Mouse (Mus musculus) embryonic facial prominence, embryonic 13.5 days (tissue): ENCODE data around the gene Safb2. TPM values are rescaled to one million over a fixed set of nuclear protein-coding genes. Genes with fewer than 3 reads are reported as not detected.

ENCODE experiments used
- ATAC-seq: fragments of 200-750 bp; cut with Nextera tagmentation; 2 replicates; pipeline ENCODE4 v1.8.0; 2017; ENCODE audit warnings: low read depth; ENCODE audit not compliant: insufficient number of reproducible peaks, insufficient read depth, low FRiP score, low TSS enrichment
- H3K27ac ChIP-seq: fragments of 300-500 bp; sonication (generic); 2 replicates; pipeline ENCODE4 v1.5.1; 2015; ENCODE audit warnings: moderate library complexity, mild to moderate bottlenecking, inconsistent platforms
- H3K27me3 ChIP-seq: fragments of 300-500 bp; sonication (generic); 2 replicates; pipeline ENCODE4 v1.6.1; 2015; ENCODE audit warnings: mild to moderate bottlenecking, inconsistent platforms
- H3K36me3 ChIP-seq: fragments of 300-500 bp; sonication (generic); 2 replicates; pipeline ENCODE4 v1.6.1; 2015; ENCODE audit warnings: mild to moderate bottlenecking, inconsistent platforms
- H3K4me1 ChIP-seq: fragments of 300-500 bp; sonication (generic); 2 replicates; pipeline ENCODE4 v1.6.1; 2015; ENCODE audit warnings: inconsistent platforms
- H3K4me2 ChIP-seq: fragments of 300-500 bp; sonication (generic); 2 replicates; pipeline ENCODE4 v1.6.1; 2015; ENCODE audit warnings: moderate library complexity, mild to moderate bottlenecking, inconsistent platforms
- H3K4me3 ChIP-seq: fragments of 300-500 bp; sonication (generic); 2 replicates; pipeline ENCODE4 v1.5.1; 2015; ENCODE audit warnings: mild to moderate bottlenecking, inconsistent platforms
- H3K9ac ChIP-seq: fragments of 300-500 bp; sonication (generic); 2 replicates; pipeline ENCODE4 v1.6.1; 2015; ENCODE audit warnings: mild to moderate bottlenecking, inconsistent platforms
- H3K9me3 ChIP-seq: fragments of 300-500 bp; sonication (generic); 2 replicates; pipeline ENCODE4 v1.6.1; 2016; ENCODE audit warnings: inconsistent platforms
- WGBS: fragments of 180-500 bp; shearing (Covaris S2); methylation state at CpG from one replicate; pipeline ENCODE4 v1.1.7; 2015; ENCODE audit warnings: mixed read lengths; 5-methylcytosine and 5-hydroxymethylcytosine counted together
- polyA plus RNA-seq: library from polyadenylated mRNA; unstranded; fragments of >200 nt; fragmentation: Nextera tagmentation; extraction: Ambion mirVana; gene quantifications from 2 replicates; pipeline ENCODE4 v1.2.1, GENCODE M21; 2015

Gene Safb2
- polyA plus RNA-seq, 1 experiment from 2014 or later, result 97.6 TPM

DNA sequence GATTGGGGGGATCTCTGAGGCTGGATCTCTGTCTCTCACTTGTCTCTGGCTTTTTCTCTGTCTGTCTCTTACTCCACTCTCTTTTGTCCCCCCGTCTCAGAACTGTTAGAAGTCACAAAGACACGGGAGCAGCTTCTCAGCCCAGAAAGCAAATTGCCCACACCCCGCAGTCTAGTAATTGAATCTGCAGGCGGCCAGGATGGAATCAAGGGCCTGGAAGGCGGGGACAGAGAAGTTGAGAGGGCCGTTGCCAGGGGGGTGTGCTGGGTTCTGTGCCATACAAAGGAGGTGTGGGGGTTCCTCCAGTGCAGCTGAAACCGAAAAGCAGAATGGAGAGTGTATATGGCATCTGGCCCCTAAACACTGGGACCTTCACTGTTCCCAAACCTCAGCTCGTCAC, 41.6 kb downstream of the Safb2 start:
- 42% methylated on average over 8 of the region's 8 CpGs for WGBS
- no peak for ATAC-seq
- Histone ChIP-seq H3K27me3 (no peaks in the 10 kb centered on the region), H3K9me3 (no peaks in the 10 kb centered on the region), H3K4me2 (no peak overlapping the region), H3K27ac (no peak overlapping the region), H3K4me1 (peaks cover 11% of the 10 kb centered on the region; the same call in 1 of the 2 replicates), H3K36me3 (no peaks in the 10 kb centered on the region), H3K9ac (no peak overlapping the region), H3K4me3 (no peak overlapping the region)

GRCm38 (mm10) chr17:56540562-56540975, 43.8 kb downstream of the Safb2 start:
- Histone ChIP-seq H3K9me3 (no peaks in the 10 kb centered on the region), H3K27ac (no peak overlapping the region), H3K4me3 (no peak overlapping the region), H3K36me3 (no peaks in the 10 kb centered on the region), H3K4me1 (peaks cover 6% of the 10 kb centered on the region; the same call in 1 of the 2 replicates), H3K27me3 (no peaks in the 10 kb centered on the region), H3K4me2 (no peak overlapping the region), H3K9ac (no peak overlapping the region)
- ATAC-seq, result peak; percentile 66; the same call in 1 of the 2 replicates
- 31% methylated on average over 6 of the region's 6 CpGs for WGBS

DNA sequence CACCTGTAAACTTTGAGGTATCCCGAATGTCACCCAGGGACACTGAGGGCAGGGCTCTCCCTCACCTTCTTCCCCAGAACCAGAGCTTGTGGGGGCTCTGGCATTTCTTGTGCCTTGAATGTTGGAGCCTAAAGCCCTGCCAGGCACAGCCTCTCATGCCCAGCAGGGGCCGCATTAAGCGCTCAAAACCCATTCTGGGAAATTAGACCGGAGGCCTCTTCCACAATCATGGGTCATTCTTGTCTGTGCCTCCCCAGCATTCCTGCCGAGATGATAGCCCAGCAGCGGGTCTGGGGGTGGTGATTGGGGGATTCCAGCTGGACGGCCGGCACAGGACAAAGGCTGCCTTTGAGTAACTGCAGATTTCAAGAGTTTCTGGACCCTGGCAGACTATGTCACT, 46.5 kb downstream of the Safb2 start:
- Histone ChIP-seq H3K4me2 (no peak overlapping the region), H3K36me3 (no peaks in the 10 kb centered on the region), H3K9ac (no peak overlapping the region), H3K27ac (no peak overlapping the region), H3K4me1 (peaks cover 6% of the 10 kb centered on the region; the same call in 1 of the 2 replicates), H3K27me3 (no peaks in the 10 kb centered on the region), H3K9me3 (no peaks in the 10 kb centered on the region), H3K4me3 (no peak overlapping the region)
- ATAC-seq, result no peak
- 18% methylated on average over 8 of the region's 8 CpGs for WGBS

GRCm38 (mm10) chr17:56536874-56537273, 47.5 kb downstream of the Safb2 start:
- ATAC-seq, result no peak
- H3K4me1 ChIP-seq, result peaks cover 6% of the 10 kb centered on the region; the same call in 1 of the 2 replicates
- 67% methylated on average over 3 of the region's 3 CpGs for WGBS
- no peak overlapping the region for H3K27ac ChIP-seq
- H3K9me3 ChIP-seq, result no peaks in the 10 kb centered on the region
- no peak overlapping the region for H3K4me2 ChIP-seq
- H3K36me3 ChIP-seq, result no peaks in the 10 kb centered on the region
- no peak overlapping the region for H3K9ac ChIP-seq
- no peak overlapping the region for H3K4me3 ChIP-seq
- H3K27me3 ChIP-seq, result no peaks in the 10 kb centered on the region

GRCm38 (mm10) chr17:56536192-56536591, 48.2 kb downstream of the Safb2 start:
- H3K27ac ChIP-seq, result no peak overlapping the region
- H3K27me3 ChIP-seq, result no peaks in the 10 kb centered on the region
- WGBS, result 71% methylated on average over 14 of the region's 14 CpGs
- peaks cover 6% of the 10 kb centered on the region; the same call in 1 of the 2 replicates for H3K4me1 ChIP-seq
- no peaks in the 10 kb centered on the region for H3K36me3 ChIP-seq
- H3K9me3 ChIP-seq, result no peaks in the 10 kb centered on the region
- H3K4me3 ChIP-seq, result no peak overlapping the region
- H3K4me2 ChIP-seq, result no peak overlapping the region
- H3K9ac ChIP-seq, result no peak overlapping the region
- no peak for ATAC-seq

GRCm38 (mm10) chr17:56524943-56525342, 59.4 kb downstream of the Safb2 start:
- Histone ChIP-seq H3K4me2 (no peak overlapping the region), H3K4me1 (no peaks in the 10 kb centered on the region), H3K27me3 (no peaks in the 10 kb centered on the region; the same call in 1 of the 2 replicates), H3K36me3 (no peaks in the 10 kb centered on the region), H3K27ac (no peak overlapping the region), H3K9me3 (no peaks in the 10 kb centered on the region), H3K4me3 (no peak overlapping the region), H3K9ac (no peak overlapping the region)
- whole genome bisulfite sequencing, result 74% methylated on average over 4 of the region's 4 CpGs
- ATAC-seq, result no peak

DNA sequence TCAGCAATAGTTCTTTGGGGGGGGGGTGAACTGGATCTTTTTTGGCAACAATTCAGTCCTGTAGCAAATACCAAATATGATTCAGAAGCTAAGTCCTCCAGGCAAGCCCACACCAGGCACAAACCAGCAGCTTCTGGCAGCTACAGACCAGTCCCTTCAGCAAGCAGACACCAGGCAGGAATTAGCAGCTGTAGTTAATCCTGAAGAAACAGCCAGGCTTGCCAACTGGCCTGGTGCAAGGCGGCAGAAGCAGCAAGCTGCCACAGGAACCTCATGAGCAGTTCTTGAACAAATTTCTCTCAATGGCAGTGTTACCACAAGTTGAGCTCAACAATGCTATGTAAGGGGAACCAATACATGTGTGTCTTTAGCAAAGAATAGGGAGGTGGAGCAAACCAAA, 61.6 kb downstream of the Safb2 start:
- H3K4me2 ChIP-seq, result no peak overlapping the region
- no peaks in the 10 kb centered on the region; the same call in 1 of the 2 replicates for H3K27me3 ChIP-seq
- H3K36me3 ChIP-seq, result no peaks in the 10 kb centered on the region
- H3K27ac ChIP-seq, result no peak overlapping the region
- no peaks in the 10 kb centered on the region for H3K9me3 ChIP-seq
- no peak overlapping the region for H3K9ac ChIP-seq
- ATAC-seq, result no peak
- H3K4me3 ChIP-seq, result no peak overlapping the region
- no peaks in the 10 kb centered on the region for H3K4me1 ChIP-seq
- WGBS, result 52% methylated on average over 1 of the region's 1 CpGs

GRCm38 (mm10) chr17:56515690-56516410, 68.5 kb downstream of the Safb2 start:
- H3K36me3 ChIP-seq, result no peaks in the 10 kb centered on the region
- peaks cover 50% of the 10 kb centered on the region for H3K27me3 ChIP-seq
- WGBS, result 8% methylated on average over 13 of the region's 13 CpGs
- 0 out of 2 replicates have a peak, but pooled peaks cover 3% of the 10 kb centered on the region for H3K9me3 ChIP-seq
- ATAC-seq, result peak; percentile 74
- H3K4me2 ChIP-seq, result peak overlapping the region; percentile 41
- H3K4me3 ChIP-seq, result peak overlapping the region; percentile 6; the same call in 1 of the 2 replicates
- H3K27ac ChIP-seq, result peak overlapping the region; percentile 62
- peak overlapping the region; percentile 41; the same call in 1 of the 2 replicates for H3K9ac ChIP-seq
- H3K4me1 ChIP-seq, result peaks cover 28% of the 10 kb centered on the region

DNA sequence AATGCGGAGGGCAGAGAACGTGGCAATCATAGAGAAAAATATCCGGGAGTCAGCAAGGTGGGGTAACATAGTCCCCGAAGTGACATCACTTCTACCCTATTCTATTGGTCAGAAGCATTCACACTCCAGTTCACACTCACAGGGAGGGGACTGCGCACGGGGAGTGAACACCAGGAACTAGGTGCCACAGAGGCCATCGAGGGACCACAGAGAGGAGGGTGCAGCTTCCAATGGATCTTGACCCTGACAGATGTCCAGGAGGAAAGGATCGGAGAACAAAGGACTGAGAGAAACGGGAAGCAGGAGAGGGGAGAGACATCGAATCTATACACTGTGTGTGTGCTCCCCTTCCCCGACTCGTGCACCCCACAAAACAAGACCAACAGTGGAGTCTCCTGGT, 69.5 kb downstream of the Safb2 start:
- no peak for ATAC-seq
- peaks cover 59% of the 10 kb centered on the region for H3K27me3 ChIP-seq
- no peaks in the 10 kb centered on the region for H3K36me3 ChIP-seq
- H3K4me3 ChIP-seq, result no peak overlapping the region
- H3K9me3 ChIP-seq, result 0 out of 2 replicates have a peak, but pooled peaks cover 3% of the 10 kb centered on the region
- H3K4me2 ChIP-seq, result no peak overlapping the region
- no peak overlapping the region for H3K9ac ChIP-seq
- no peak overlapping the region for H3K27ac ChIP-seq
- peaks cover 37% of the 10 kb centered on the region for H3K4me1 ChIP-seq
- 42% methylated on average over 12 of the region's 12 CpGs for WGBS

GRCm38 (mm10) chr17:56514330-56514729, 70.1 kb downstream of the Safb2 start:
- Histone ChIP-seq H3K4me1 (peaks cover 42% of the 10 kb centered on the region), H3K36me3 (no peaks in the 10 kb centered on the region), H3K4me3 (no peak overlapping the region), H3K27ac (no peak overlapping the region), H3K9ac (no peak overlapping the region), H3K27me3 (peaks cover 65% of the 10 kb centered on the region), H3K4me2 (no peak overlapping the region), H3K9me3 (0 out of 2 replicates have a peak, but pooled peaks cover 3% of the 10 kb centered on the region)
- no peak for ATAC-seq

DNA sequence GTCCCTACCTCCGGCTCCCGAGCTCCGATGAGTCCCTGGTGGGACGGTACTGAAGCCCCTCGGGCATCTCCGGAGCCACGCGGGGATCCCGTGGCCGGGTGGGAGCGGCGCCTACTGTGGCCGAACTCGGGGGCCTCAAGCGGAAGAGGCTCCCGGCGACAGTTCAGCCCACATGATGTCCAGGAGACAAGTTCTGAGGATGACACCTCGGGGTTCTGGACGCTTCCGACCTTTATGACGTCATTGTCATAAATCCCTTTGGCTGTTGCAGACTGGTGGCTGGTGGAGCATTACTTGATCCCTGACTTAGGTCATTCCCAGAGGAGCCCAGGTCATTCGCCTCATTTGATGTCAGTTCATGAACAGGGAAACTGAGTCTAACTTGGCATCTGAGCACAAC, 72.1 kb downstream of the Safb2 start, which contains the start of gene Znrf4:
Gene Znrf4 (minus strand): TSS at position 122 of the 400 bp plus-strand sequence.
- no peaks in the 10 kb centered on the region for H3K36me3 ChIP-seq
- 65% methylated on average over 22 of the region's 22 CpGs for WGBS
- no peak for ATAC-seq
- peak within 1 kb of the TSS; percentile 35 for H3K4me3 ChIP-seq
- H3K27ac ChIP-seq, result no peak within 1 kb of the TSS
- H3K4me2 ChIP-seq, result peak within 1 kb of the TSS; percentile 54
- peak within 1 kb of the TSS; percentile 46 for H3K9ac ChIP-seq
- H3K27me3 ChIP-seq, result peaks cover 74% of the 10 kb centered on the region
- peaks cover 42% of the 10 kb centered on the region for H3K4me1 ChIP-seq
- H3K9me3 ChIP-seq, result 0 out of 2 replicates have a peak, but pooled peaks cover 3% of the 10 kb centered on the region

- no peak for ATAC-seq
- peak overlapping the region; percentile 54 for H3K4me2 ChIP-seq
- no peak overlapping the region for H3K27ac ChIP-seq
- H3K27me3 ChIP-seq, result peaks cover 74% of the 10 kb centered on the region
- 0 out of 2 replicates have a peak, but pooled peaks cover 2% of the 10 kb centered on the region for H3K9me3 ChIP-seq
- H3K4me3 ChIP-seq, result peak overlapping the region; percentile 35
- H3K4me1 ChIP-seq, result peaks cover 45% of the 10 kb centered on the region
- 23% methylated on average over 29 of the region's 29 CpGs for WGBS
- H3K36me3 ChIP-seq, result no peaks in the 10 kb centered on the region
- H3K9ac ChIP-seq, result peak overlapping the region; percentile 46; the same call in 1 of the 2 replicates
These were observed 72.7 kb downstream of the Safb2 start for GRCm38 (mm10) chr17:56511707-56512090.
